Mouse (Mus musculus): ENCODE measurements around the gene Mnt.
A peak's percentile ranks its signal among the peaks of the same experiment; 100 is the strongest.
"Not testable (repeated sequence)": the region's sequence is repeated elsewhere in the genome, so short reads cannot be mapped to it uniquely, and the experiment has no call there.

Gene Mnt

GRCm38 (mm10) chr11:74830256-74831161 lies at the start of gene Mnt:
Gene Mnt (plus strand): TSS chr11:74830920.
- no peaks in the 10 kb centered on the region for H3K9me3 ChIP-seq (ENCODE audit: low read length)
- peaks cover 74% of the 10 kb centered on the region for H3K4me1 ChIP-seq (replicated peaks; ENCODE audit: low read depth, low read length)
- peak within 1 kb of the TSS; percentile 100 for H3K4me3 ChIP-seq (replicated peaks; ENCODE audit: low read length)
- TF ChIP-seq CTCF (conservative IDR thresholded peaks at IDR 0.05; ENCODE audit: low read length), result no peak
- TF ChIP-seq NANOG (IDR thresholded peaks at IDR 0.05; ENCODE audit: borderline replicate concordance, low read length), result no peak
- no peak for TF ChIP-seq POU5F1 (IDR thresholded peaks at IDR 0.05; ENCODE audit: borderline replicate concordance, low read length)
- peaks cover 37% of the 10 kb centered on the region for H3K36me3 ChIP-seq (ENCODE audit: insufficient read depth, low read length)
- no peaks in the 10 kb centered on the region for H3K27me3 ChIP-seq (ENCODE audit: insufficient read depth, low read length)

DNA sequence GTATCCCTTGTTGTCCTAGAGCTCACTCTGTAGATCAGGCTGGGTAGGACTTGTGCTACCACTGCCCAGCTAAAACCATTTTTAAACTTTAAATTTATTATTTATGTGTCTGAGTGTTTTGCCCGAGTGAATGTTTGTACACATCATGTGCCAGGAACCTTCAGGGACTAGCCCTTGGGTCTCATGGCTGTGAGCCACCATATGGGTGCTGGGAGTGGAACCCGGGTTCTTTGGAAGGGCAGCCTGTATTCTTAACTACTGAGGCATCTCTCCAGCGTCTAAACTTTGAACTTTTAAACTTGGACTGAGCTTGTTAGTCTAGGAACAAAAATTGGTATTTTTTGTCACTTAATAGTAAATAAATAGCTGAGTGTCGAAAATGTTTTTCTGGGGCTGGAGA lies 37.8 kb upstream of the Mnt start:
- Histone ChIP-seq H3K36me3 (ENCODE audit: insufficient read depth, low read length) (peaks cover 95% of the 10 kb centered on the region), H3K4me3 (replicated peaks; ENCODE audit: low read length) (no peak overlapping the region), H3K27me3 (ENCODE audit: insufficient read depth, low read length) (no peaks in the 10 kb centered on the region), H3K9me3 (ENCODE audit: low read length) (no peaks in the 10 kb centered on the region), H3K4me1 (replicated peaks; ENCODE audit: low read depth, low read length) (peaks cover 4% of the 10 kb centered on the region)
- no peak for TF ChIP-seq POU5F1 (IDR thresholded peaks at IDR 0.05; ENCODE audit: borderline replicate concordance, low read length)
- no peak for TF ChIP-seq CTCF (conservative IDR thresholded peaks at IDR 0.05; ENCODE audit: low read length)
- no peak for TF ChIP-seq NANOG (IDR thresholded peaks at IDR 0.05; ENCODE audit: borderline replicate concordance, low read length)

DNA sequence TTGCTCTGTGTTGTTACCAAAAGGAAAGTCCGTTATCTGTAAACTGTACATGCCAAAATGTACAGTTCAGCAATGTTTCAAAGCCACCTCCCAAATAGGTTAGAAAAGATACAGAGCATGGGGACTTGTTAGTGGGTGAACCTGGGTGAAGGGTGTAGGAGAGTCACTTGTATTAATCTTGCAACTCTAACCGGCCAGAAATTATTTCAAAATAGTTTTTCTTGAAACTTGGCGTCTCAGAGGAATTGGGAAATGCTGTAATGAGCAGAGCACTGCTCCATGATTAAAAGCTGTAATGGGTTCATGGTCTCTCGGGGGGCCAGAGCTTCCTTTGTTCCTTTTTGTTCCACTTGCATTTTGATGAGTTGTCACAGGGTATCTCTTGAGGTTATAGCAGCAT lies 30.1 kb upstream of the Mnt start:
- Histone ChIP-seq H3K4me1 (replicated peaks; ENCODE audit: low read depth, low read length) (peaks cover 8% of the 10 kb centered on the region; the same call in 1 of the 2 replicates), H3K36me3 (ENCODE audit: insufficient read depth, low read length) (peaks cover 90% of the 10 kb centered on the region), H3K27me3 (ENCODE audit: insufficient read depth, low read length) (no peaks in the 10 kb centered on the region), H3K4me3 (replicated peaks; ENCODE audit: low read length) (no peak overlapping the region), H3K9me3 (ENCODE audit: low read length) (no peaks in the 10 kb centered on the region)
- TF ChIP-seq NANOG (IDR thresholded peaks at IDR 0.05; ENCODE audit: borderline replicate concordance, low read length), result no peak
- TF ChIP-seq POU5F1 (IDR thresholded peaks at IDR 0.05; ENCODE audit: borderline replicate concordance, low read length), result no peak
- TF ChIP-seq CTCF (conservative IDR thresholded peaks at IDR 0.05; ENCODE audit: low read length), result no peak

- H3K9me3 ChIP-seq (ENCODE audit: low read length), result no peaks in the 10 kb centered on the region
- peaks cover 90% of the 10 kb centered on the region for H3K36me3 ChIP-seq (ENCODE audit: insufficient read depth, low read length)
- H3K4me3 ChIP-seq (replicated peaks; ENCODE audit: low read length), result no peak overlapping the region
- H3K27me3 ChIP-seq (ENCODE audit: insufficient read depth, low read length), result no peaks in the 10 kb centered on the region
- peaks cover 16% of the 10 kb centered on the region; the same call in 1 of the 2 replicates for H3K4me1 ChIP-seq (replicated peaks; ENCODE audit: low read depth, low read length)
- TF ChIP-seq CTCF (conservative IDR thresholded peaks at IDR 0.05; ENCODE audit: low read length), result no peak
- TF ChIP-seq NANOG (IDR thresholded peaks at IDR 0.05; ENCODE audit: borderline replicate concordance, low read length), result no peak
- no peak for TF ChIP-seq POU5F1 (IDR thresholded peaks at IDR 0.05; ENCODE audit: borderline replicate concordance, low read length)
Measured at GRCm38 (mm10) chr11:74804081-74804627, 26.6 kb upstream of the Mnt start.

DNA sequence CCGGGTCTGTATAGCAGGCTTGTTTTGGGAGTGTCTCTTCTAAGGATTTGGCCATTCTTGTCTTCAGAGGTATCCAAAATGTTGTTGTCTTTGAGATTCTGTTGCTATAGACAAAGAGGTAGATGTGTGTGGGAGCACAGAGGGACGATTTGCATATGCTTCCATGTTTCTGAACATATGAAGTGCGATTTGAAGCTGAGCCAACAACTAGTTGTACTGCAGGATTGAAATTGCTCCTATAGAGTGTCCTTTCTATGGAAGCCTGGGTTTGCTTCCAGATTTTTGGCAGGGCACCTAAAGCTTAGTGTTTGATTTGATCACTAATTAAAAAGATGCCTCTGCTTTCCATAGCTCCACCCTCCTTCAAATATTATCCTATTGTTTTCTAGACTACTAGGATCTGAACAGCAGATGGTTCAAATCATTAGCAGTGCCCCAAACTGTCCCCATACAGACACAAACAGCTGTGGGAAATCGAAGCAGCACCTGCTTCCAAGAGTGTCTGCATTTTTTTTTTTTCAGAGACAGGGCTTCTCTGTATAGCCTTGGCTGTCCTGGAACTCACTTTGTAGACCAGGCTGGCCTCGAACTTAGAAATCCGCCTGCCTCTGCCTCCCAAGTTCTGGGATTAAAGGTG lies 23.4 kb upstream of the Mnt start:
- peaks cover 79% of the 10 kb centered on the region for H3K36me3 ChIP-seq (ENCODE audit: insufficient read depth, low read length)
- H3K4me1 ChIP-seq (replicated peaks; ENCODE audit: low read depth, low read length), result peaks cover 15% of the 10 kb centered on the region
- H3K4me3 ChIP-seq (replicated peaks; ENCODE audit: low read length), result no peak overlapping the region
- no peaks in the 10 kb centered on the region for H3K27me3 ChIP-seq (ENCODE audit: insufficient read depth, low read length)
- H3K9me3 ChIP-seq (ENCODE audit: low read length), result no peaks in the 10 kb centered on the region
- TF ChIP-seq NANOG (IDR thresholded peaks at IDR 0.05; ENCODE audit: borderline replicate concordance, low read length), result no peak
- no peak for TF ChIP-seq POU5F1 (IDR thresholded peaks at IDR 0.05; ENCODE audit: borderline replicate concordance, low read length)
- no peak for TF ChIP-seq CTCF (conservative IDR thresholded peaks at IDR 0.05; ENCODE audit: low read length)

- Histone ChIP-seq H3K9me3 (ENCODE audit: low read length) (no peaks in the 10 kb centered on the region), H3K27me3 (ENCODE audit: insufficient read depth, low read length) (no peaks in the 10 kb centered on the region), H3K4me3 (replicated peaks; ENCODE audit: low read length) (no peak overlapping the region), H3K36me3 (ENCODE audit: insufficient read depth, low read length) (peaks cover 79% of the 10 kb centered on the region), H3K4me1 (replicated peaks; ENCODE audit: low read depth, low read length) (peaks cover 16% of the 10 kb centered on the region)
- TF ChIP-seq POU5F1 (IDR thresholded peaks at IDR 0.05; ENCODE audit: borderline replicate concordance, low read length), result no peak
- TF ChIP-seq NANOG (IDR thresholded peaks at IDR 0.05; ENCODE audit: borderline replicate concordance, low read length), result no peak
- TF ChIP-seq CTCF (conservative IDR thresholded peaks at IDR 0.05; ENCODE audit: low read length), result no peak
Measured at GRCm38 (mm10) chr11:74808251-74808853, 22.4 kb upstream of the Mnt start.

- Histone ChIP-seq H3K36me3 (ENCODE audit: insufficient read depth, low read length) (peaks cover 79% of the 10 kb centered on the region), H3K4me3 (replicated peaks; ENCODE audit: low read length) (no peak overlapping the region), H3K4me1 (replicated peaks; ENCODE audit: low read depth, low read length) (peaks cover 16% of the 10 kb centered on the region), H3K9me3 (ENCODE audit: low read length) (no peaks in the 10 kb centered on the region), H3K27me3 (ENCODE audit: insufficient read depth, low read length) (no peaks in the 10 kb centered on the region)
- TF ChIP-seq CTCF (conservative IDR thresholded peaks at IDR 0.05; ENCODE audit: low read length) (no peak), NANOG (IDR thresholded peaks at IDR 0.05; ENCODE audit: borderline replicate concordance, low read length) (no peak), POU5F1 (IDR thresholded peaks at IDR 0.05; ENCODE audit: borderline replicate concordance, low read length) (no peak)
Measured at GRCm38 (mm10) chr11:74810134-74810533, 20.6 kb upstream of the Mnt start.

DNA sequence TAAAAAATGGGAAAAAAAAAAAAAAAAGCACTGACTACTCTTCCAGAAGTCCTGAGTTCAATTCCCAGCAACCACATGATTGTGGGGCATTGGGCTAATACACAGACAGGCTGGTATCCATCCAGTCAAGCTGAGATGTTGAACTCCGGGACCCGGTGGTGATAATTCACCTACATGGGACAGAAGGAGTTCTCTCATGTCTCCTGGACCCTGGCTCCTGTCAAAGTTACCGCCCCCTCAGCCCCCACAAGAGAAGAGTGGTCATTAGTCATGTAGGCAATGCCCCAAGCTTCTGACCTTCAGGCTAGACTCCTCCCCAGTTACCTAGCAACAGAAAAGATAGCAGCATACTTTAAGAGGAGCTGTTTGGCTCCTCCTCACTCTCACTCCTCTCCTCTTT lies 19.7 kb upstream of the Mnt start:
- Histone ChIP-seq H3K4me1 (replicated peaks; ENCODE audit: low read depth, low read length) (peaks cover 16% of the 10 kb centered on the region), H3K36me3 (ENCODE audit: insufficient read depth, low read length) (peaks cover 72% of the 10 kb centered on the region)
- H3K4me3 ChIP-seq (replicated peaks; ENCODE audit: low read length); H3K9me3 ChIP-seq (ENCODE audit: low read length); H3K27me3 ChIP-seq (ENCODE audit: insufficient read depth, low read length): not testable (repeated sequence)

All from E14TG2a.4 (cell line).